13 mouse cellular contexts compared by ENCODE assay signal in the genomic region with DNA sequence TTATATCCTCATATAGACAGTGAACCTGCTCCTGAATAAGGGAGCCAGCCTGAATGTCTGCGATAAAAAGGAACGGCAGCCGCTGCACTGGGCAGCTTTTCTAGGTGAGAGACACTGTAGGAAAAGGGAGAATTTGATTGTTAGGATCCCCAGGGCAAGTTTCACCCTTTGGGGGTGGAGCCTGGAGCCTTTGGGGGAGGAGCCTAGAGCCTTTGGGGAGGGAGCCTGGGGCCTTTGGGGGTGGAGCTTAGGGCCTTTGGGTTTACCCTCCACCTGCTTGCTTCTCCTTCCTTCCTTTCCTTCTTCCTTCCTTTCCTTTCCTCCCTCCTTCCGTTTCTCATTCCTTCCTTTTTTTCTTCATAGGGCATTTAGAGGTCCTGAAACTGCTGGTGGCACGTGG. TPM values are rescaled to one million over a fixed set of nuclear protein-coding genes. Genes with fewer than 3 reads are reported as not detected.
DNase-seq lines count a peak whose midpoint lies in the region; ATAC-seq and TF ChIP-seq lines count a peak whose summit lies in the region.
"Had no signal": no experiment of that assay in that cellular context is flagged by ENCODE, and none has a peak within 500 bp of the region (broad histone marks: within the 10 kb centered on the region; RNA-seq: fewer than 3 reads in every experiment).

No protein-coding gene starts in this region.

- 91% methylated on average over 5 of the region's 5 CpGs for WGBS in lung, embryonic 14.5 days
- WGBS in embryonic facial prominence, embryonic 10.5 days, result 87% methylated on average over 5 of the region's 5 CpGs
- WGBS in forebrain, embryonic 15.5 days, result 83% methylated on average over 5 of the region's 5 CpGs

- H3K9ac ChIP-seq in lung, embryonic 14.5 days, result no peak overlapping the region
- no peak overlapping the region for H3K9ac ChIP-seq in forebrain, embryonic 15.5 days (replicated peaks)
- H3K9ac ChIP-seq: liver, embryonic 14.5 days had no signal

- peaks cover 72% of the 10 kb centered on the region for H3K36me3 ChIP-seq in lung, embryonic 14.5 days (ENCODE audit: insufficient read depth)
- peaks cover 75% of the 10 kb centered on the region for H3K36me3 ChIP-seq in embryonic facial prominence, embryonic 10.5 days (replicated peaks)
- peaks cover 68% of the 10 kb centered on the region for H3K36me3 ChIP-seq in forebrain, embryonic 15.5 days

- no peaks in the 10 kb centered on the region for H3K4me1 ChIP-seq in lung, embryonic 14.5 days (ENCODE audit: insufficient read depth)
- H3K4me1 ChIP-seq in embryonic facial prominence, embryonic 10.5 days, result peaks cover 32% of the 10 kb centered on the region
- H3K4me1 ChIP-seq in forebrain, embryonic 15.5 days, result peaks cover 25% of the 10 kb centered on the region

- peak; percentile 32 for DNase-seq in lung, embryonic 14.5 days
- DNase-seq in lung, postnatal 14 days, result no peak
- DNase-seq in Muller cell, postnatal 12 days (ENCODE audit: inconsistent ontology term), result peak; percentile 36
- DNase-seq in embryonic facial prominence, embryonic 10.5 days (ENCODE audit: low spot score), result no peak
- DNase-seq in naive thymus-derived CD4-positive, alpha-beta T cell, adult 2 months (ENCODE audit: low read depth), result peak; percentile 54
- no peak for DNase-seq in testis, postnatal 10 days (ENCODE audit: low spot score)
- no peak for DNase-seq in gastrocnemius, adult 18-20 months (ENCODE audit: low spot score)
- DNase-seq: midbrain, embryonic 14.5 days; thymus, postnatal 14 days had no signal

- H3K9me3 ChIP-seq in lung, embryonic 14.5 days (ENCODE audit: low read depth, low read length), result no peaks in the 10 kb centered on the region
- H3K9me3 ChIP-seq in embryonic facial prominence, embryonic 10.5 days, result no peaks in the 10 kb centered on the region
- H3K9me3 ChIP-seq in forebrain, embryonic 15.5 days, result no peaks in the 10 kb centered on the region
- H3K9me3 ChIP-seq: forebrain, embryonic 10.5 days; hindbrain, embryonic 10.5 days had no signal

- no peak for ATAC-seq in lung, embryonic 14.5 days (ENCODE audit: insufficient read depth)
- ATAC-seq in forebrain, embryonic 15.5 days (replicated peaks), result no peak

- no peak overlapping the region for H3K27ac ChIP-seq in lung, embryonic 14.5 days (ENCODE audit: low read depth)
- no peak overlapping the region for H3K27ac ChIP-seq in embryonic facial prominence, embryonic 10.5 days (replicated peaks)
- no peak overlapping the region for H3K27ac ChIP-seq in forebrain, embryonic 15.5 days (replicated peaks)
- H3K27ac ChIP-seq: forebrain, embryonic 10.5 days; hindbrain, embryonic 10.5 days; liver, embryonic 14.5 days had no signal

- H3K27me3 ChIP-seq in lung, embryonic 14.5 days (ENCODE audit: insufficient read depth, low read length), result no peaks in the 10 kb centered on the region
- H3K27me3 ChIP-seq in embryonic facial prominence, embryonic 10.5 days (replicated peaks; ENCODE audit: low read depth, poor library complexity, severe bottlenecking), result no peaks in the 10 kb centered on the region
- H3K27me3 ChIP-seq in forebrain, embryonic 15.5 days, result no peaks in the 10 kb centered on the region

- H3K4me2 ChIP-seq in lung, embryonic 14.5 days, result no peak overlapping the region
- H3K4me2 ChIP-seq in forebrain, embryonic 15.5 days (replicated peaks), result no peak overlapping the region

- no peak overlapping the region for H3K4me3 ChIP-seq in lung, embryonic 14.5 days (ENCODE audit: low read depth, low read length)
- 0 out of 2 replicates have a peak overlapping the region, but pooled peaks have one; percentile 5 for H3K4me3 ChIP-seq in embryonic facial prominence, embryonic 10.5 days
- H3K4me3 ChIP-seq in forebrain, embryonic 15.5 days, result no peak overlapping the region
- H3K4me3 ChIP-seq: forebrain, embryonic 10.5 days; hindbrain, embryonic 10.5 days had no signal

- TF ChIP-seq CTCF in lung, embryonic 14.5 days (IDR thresholded peaks at IDR 0.05; ENCODE audit: low read depth), result no peak

RNA-seq across cellular contexts. Expression of gene Ankrd52, which starts 3.6 kb away (rescaled TPM):
- 15.8 and 17.0 TPM in 2 replicates for polyA plus RNA-seq in lung, embryonic 14.5 days (2014; fragmentation: Nextera tagmentation; extraction: Ambion mirVana)
- 12.1 and 12.4 TPM in 2 replicates for polyA plus RNA-seq in embryonic facial prominence, embryonic 10.5 days (2016; fragmentation: Nextera tagmentation; extraction: Ambion mirVana)
- polyA plus RNA-seq in forebrain, embryonic 15.5 days (2015; fragmentation: Nextera tagmentation; extraction: Ambion mirVana), result 13.0 and 13.4 TPM in 2 replicates
- total RNA-seq in gastrocnemius, adult 18-20 months (2021), result 10 to 100 TPM; 44.5 to 47.0 TPM

RNA-seq across cellular contexts. Expression of gene Coq10a, which starts 11.8 kb away (rescaled TPM):
- 12.8 and 14.5 TPM in 2 replicates for polyA plus RNA-seq in lung, embryonic 14.5 days (2014; fragmentation: Nextera tagmentation; extraction: Ambion mirVana)
- polyA plus RNA-seq in embryonic facial prominence, embryonic 10.5 days (2016; fragmentation: Nextera tagmentation; extraction: Ambion mirVana), result 9.5 and 11.1 TPM in 2 replicates
- 33.7 and 35.7 TPM in 2 replicates for polyA plus RNA-seq in forebrain, embryonic 15.5 days (2015; fragmentation: Nextera tagmentation; extraction: Ambion mirVana)
- 100 to 1,000 TPM; 388 to 467 TPM for total RNA-seq in gastrocnemius, adult 18-20 months (2021)

RNA-seq across cellular contexts. Expression of gene Slc39a5, which starts 20.5 kb away (rescaled TPM):
- polyA plus RNA-seq in lung, embryonic 14.5 days (2014; fragmentation: Nextera tagmentation; extraction: Ambion mirVana), result 0.18 TPM in 1 of 2 replicates, not detected in the other
- 0.13 and 0.36 TPM in 2 replicates for polyA plus RNA-seq in embryonic facial prominence, embryonic 10.5 days (2016; fragmentation: Nextera tagmentation; extraction: Ambion mirVana)
- polyA plus RNA-seq in forebrain, embryonic 15.5 days (2015; fragmentation: Nextera tagmentation; extraction: Ambion mirVana), result 0.09 and 0.24 TPM in 2 replicates
- total RNA-seq in gastrocnemius, adult 18-20 months (2021), result not detected
- polyA plus RNA-seq: forebrain, embryonic 10.5 days; hindbrain, embryonic 10.5 days; midbrain, embryonic 14.5 days had no signal

RNA-seq across cellular contexts. Expression of gene Nabp2, which starts 30.7 kb away (rescaled TPM):
- 77.1 and 83.1 TPM in 2 replicates for polyA plus RNA-seq in lung, embryonic 14.5 days (2014; fragmentation: Nextera tagmentation; extraction: Ambion mirVana)
- polyA plus RNA-seq in embryonic facial prominence, embryonic 10.5 days (2016; fragmentation: Nextera tagmentation; extraction: Ambion mirVana), result 119 and 129 TPM in 2 replicates
- polyA plus RNA-seq in forebrain, embryonic 15.5 days (2015; fragmentation: Nextera tagmentation; extraction: Ambion mirVana), result 137 and 139 TPM in 2 replicates
- total RNA-seq in gastrocnemius, adult 18-20 months (2021), result 10 to 100 TPM; 61.0 to 65.2 TPM

RNA-seq across cellular contexts. Expression of gene Rnf41, which starts 30.9 kb away (rescaled TPM):
- 32.8 and 33.5 TPM in 2 replicates for polyA plus RNA-seq in lung, embryonic 14.5 days (2014; fragmentation: Nextera tagmentation; extraction: Ambion mirVana)
- polyA plus RNA-seq in embryonic facial prominence, embryonic 10.5 days (2016; fragmentation: Nextera tagmentation; extraction: Ambion mirVana), result 42.1 and 44.6 TPM in 2 replicates
- 104 and 110 TPM in 2 replicates for polyA plus RNA-seq in forebrain, embryonic 15.5 days (2015; fragmentation: Nextera tagmentation; extraction: Ambion mirVana)
- 10 to 100 TPM; 12.7 to 13.2 TPM for total RNA-seq in gastrocnemius, adult 18-20 months (2021)

Comparison
In these comparisons a context has a peak if more than half of its experiments do, and no peak if none do; other contexts are left out.
1. DNase-seq: peak in lung, embryonic 14.5 days (single experiment), Muller cell, postnatal 12 days (single experiment) and naive thymus-derived CD4-positive, alpha-beta T cell, adult 2 months (single experiment); none in lung, postnatal 14 days (single experiment), embryonic facial prominence, embryonic 10.5 days (single experiment), testis, postnatal 10 days (single experiment) and gastrocnemius, adult 18-20 months (single experiment).